Mouse (Mus musculus) cerebellum, adult 2 months (tissue): ENCODE results near the gene Dyrk4.

Experiments used
- CTCF ChIP-seq: fragments of 200-500 bp; IDR thresholded peaks from 2 replicates; pipeline ENCODE4 v1.5.1; 2011; ENCODE audit warnings: low read depth, mild to moderate bottlenecking, control low read depth, low read length, moderate library complexity, borderline replicate concordance; ENCODE audit not compliant: insufficient read depth
- POLR2A ChIP-seq: fragments of 200-500 bp; IDR thresholded peaks from 2 replicates; pipeline ENCODE4 v1.6.1; 2011; ENCODE audit warnings: low read length, control low read depth, borderline replicate concordance; ENCODE audit not compliant: insufficient read depth

DNA sequence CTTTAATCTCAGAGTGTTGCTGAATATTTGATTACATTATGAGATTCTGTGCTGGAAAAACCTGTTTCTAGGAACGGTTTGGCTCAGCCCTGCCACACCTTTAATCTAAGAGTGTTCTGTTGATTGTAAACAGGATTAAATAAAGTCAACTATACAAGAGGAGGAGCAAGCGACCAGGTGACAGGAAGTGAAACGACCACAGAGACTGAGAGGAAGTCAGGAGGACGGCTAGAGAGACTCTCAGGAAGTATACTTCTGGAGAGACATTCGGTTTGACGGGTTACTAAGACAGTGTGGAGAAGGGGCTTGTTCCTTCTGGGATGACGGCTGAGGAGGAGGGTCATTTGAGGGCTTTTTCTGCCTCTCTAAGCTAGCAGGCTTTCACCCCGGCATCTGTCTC lies 85.0 kb downstream of the Dyrk4 start:
- TF ChIP-seq CTCF: no peak
- no peak for TF ChIP-seq POLR2A
